Mouse (Mus musculus) adrenal gland, postnatal 14 days (tissue): Measurements from ENCODE around the gene Rbfox3. TPM values are rescaled to one million over a fixed set of nuclear protein-coding genes. Genes with fewer than 3 reads are reported as not detected.
A peak's percentile ranks its signal among the peaks of the same experiment; 100 is the strongest.

Source experiments
- DNase-seq: peaks from one replicate; pipeline ENCODE4 v3.0.0; 2021; ENCODE audit warnings: mixed read lengths
- total RNA-seq: library from RNA; stranded (reverse); gene quantifications from 2 replicates; pipeline ENCODE4 v1.2.3, GENCODE M21; 2021

Gene Rbfox3
- total RNA-seq, 1 experiment from 2014 or later: 5.0 TPM

- DNase-seq: no peak
Measured at GRCm38 (mm10) chr11:118546269-118546668, 365.1 kb downstream of the Rbfox3 start.

GRCm38 (mm10) chr11:118545690-118546089 is 365.7 kb downstream of the Rbfox3 start:
- DNase-seq: no peak

GRCm38 (mm10) chr11:118544564-118544963 is 366.8 kb downstream of the Rbfox3 start:
- no peak for DNase-seq

- DNase-seq: no peak
Measured at GRCm38 (mm10) chr11:118542906-118543305, 368.5 kb downstream of the Rbfox3 start.

- no peak for DNase-seq
Measured at GRCm38 (mm10) chr11:118540411-118541026, 370.9 kb downstream of the Rbfox3 start.

GRCm38 (mm10) chr11:118538008-118538407 is 373.4 kb downstream of the Rbfox3 start:
- no peak for DNase-seq

- DNase-seq: peak; percentile 66
Measured at GRCm38 (mm10) chr11:118534382-118535092, 376.9 kb downstream of the Rbfox3 start.

- no peak for DNase-seq
Measured at GRCm38 (mm10) chr11:118530313-118530712, 381.1 kb downstream of the Rbfox3 start.

GRCm38 (mm10) chr11:118528761-118529160 is 382.6 kb downstream of the Rbfox3 start:
- DNase-seq: no peak

GRCm38 (mm10) chr11:118525059-118525458 is 386.3 kb downstream of the Rbfox3 start:
- DNase-seq: no peak

- DNase-seq: no peak
Measured at GRCm38 (mm10) chr11:118523496-118524145, 387.8 kb downstream of the Rbfox3 start.

- no peak for DNase-seq
Measured at GRCm38 (mm10) chr11:118520932-118521331, 390.5 kb downstream of the Rbfox3 start.

- DNase-seq: no peak
Measured at GRCm38 (mm10) chr11:118520251-118520650, 391.1 kb downstream of the Rbfox3 start.

- no peak for DNase-seq
Measured at GRCm38 (mm10) chr11:118518743-118519142, 392.7 kb downstream of the Rbfox3 start.

GRCm38 (mm10) chr11:118517924-118518323 is 393.5 kb downstream of the Rbfox3 start:
- no peak for DNase-seq

- DNase-seq: no peak
Measured at GRCm38 (mm10) chr11:118512257-118512910, 399.0 kb downstream of the Rbfox3 start.

- DNase-seq: peak; percentile 82
Measured at GRCm38 (mm10) chr11:118511851-118512250, 399.5 kb downstream of the Rbfox3 start.

- no peak for DNase-seq
Measured at GRCm38 (mm10) chr11:118508341-118508740, 403.1 kb downstream of the Rbfox3 start.

- DNase-seq: peak; percentile 81
Measured at GRCm38 (mm10) chr11:118507904-118508303, 403.5 kb downstream of the Rbfox3 start.

GRCm38 (mm10) chr11:118507095-118507494 is 404.3 kb downstream of the Rbfox3 start:
- DNase-seq: no peak

GRCm38 (mm10) chr11:118504180-118504454 is 407.3 kb downstream of the Rbfox3 start:
- peak; percentile 65 for DNase-seq

- peak; percentile 49 for DNase-seq
Measured at GRCm38 (mm10) chr11:118503418-118504179, 407.8 kb downstream of the Rbfox3 start.
